Mouse (Mus musculus): ENCODE results near the gene Tmbim1.
"Not testable (repeated sequence)": the region's sequence is repeated elsewhere in the genome, so short reads cannot be mapped to it uniquely, and the experiment has no call there.

DNA sequence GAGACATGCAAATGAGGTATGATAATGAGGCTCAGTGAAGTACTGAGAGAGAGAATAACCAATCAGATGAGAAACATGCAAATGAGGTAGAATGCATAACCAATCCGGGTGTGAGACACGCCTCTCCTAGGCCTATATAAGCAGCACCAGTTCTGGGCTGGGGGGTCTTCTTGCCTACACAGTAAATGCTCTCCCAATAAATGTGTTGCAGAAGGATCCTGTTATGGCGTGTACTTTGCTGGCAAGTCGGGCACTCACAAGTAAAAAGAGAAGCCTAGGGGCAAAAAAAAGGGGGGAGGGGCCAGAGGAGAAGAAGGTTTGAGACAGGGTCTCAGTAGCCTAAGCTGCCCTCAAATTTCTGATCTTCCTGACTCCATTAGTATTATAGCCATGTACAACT, 35.6 kb upstream of the Tmbim1 start:
- TF ChIP-seq EP300, CTCF (IDR thresholded peaks at IDR 0.05): not testable (repeated sequence)
